Mouse (Mus musculus): Measurements from ENCODE around the gene Tgoln1.

Tgoln1 gene

DNA sequence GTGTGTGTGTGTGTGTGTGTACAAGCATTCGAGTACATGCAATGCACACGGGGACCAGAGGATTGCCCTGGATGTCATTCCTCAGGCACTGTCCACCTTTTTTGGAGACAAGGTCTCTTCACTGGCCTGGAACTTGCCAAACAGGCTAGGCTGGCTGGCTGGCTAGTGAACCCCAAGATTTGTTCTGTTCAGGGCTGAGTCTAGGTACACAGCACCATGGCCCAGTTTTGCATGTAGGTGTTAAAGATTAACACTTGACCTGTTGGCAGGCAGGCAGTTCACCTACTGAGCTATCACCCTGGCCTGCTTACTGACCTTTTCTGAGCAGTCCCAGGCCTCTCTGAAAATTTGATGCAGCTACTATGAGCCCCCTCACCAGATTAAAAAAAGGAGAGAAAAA is 13.6 kb upstream of the Tgoln1 start:
- DNase-seq (ENCODE audit: low spot score): no peak

DNA sequence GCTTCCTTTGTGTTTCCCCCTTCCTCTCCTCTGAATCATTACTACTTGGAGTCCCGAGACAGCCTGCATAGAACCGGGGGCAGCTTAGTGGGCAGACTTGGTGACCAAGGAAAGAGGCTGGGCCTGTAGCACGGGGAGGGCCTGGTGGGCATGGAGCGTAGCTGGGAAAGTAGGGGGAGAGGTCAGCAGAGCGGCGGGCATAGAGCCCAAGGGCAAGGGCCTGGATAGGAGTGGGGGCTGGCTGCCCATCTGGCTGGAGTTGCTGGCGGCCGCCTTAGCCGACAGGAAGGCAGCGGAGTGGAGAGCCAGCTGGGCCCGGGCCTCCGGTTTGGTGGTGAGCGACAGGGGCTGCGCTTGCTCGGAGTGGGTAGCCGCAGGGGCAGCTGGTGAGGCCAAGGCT is 10.5 kb upstream of the Tgoln1 start:
- DNase-seq (ENCODE audit: low spot score): peak; percentile 64

DNA sequence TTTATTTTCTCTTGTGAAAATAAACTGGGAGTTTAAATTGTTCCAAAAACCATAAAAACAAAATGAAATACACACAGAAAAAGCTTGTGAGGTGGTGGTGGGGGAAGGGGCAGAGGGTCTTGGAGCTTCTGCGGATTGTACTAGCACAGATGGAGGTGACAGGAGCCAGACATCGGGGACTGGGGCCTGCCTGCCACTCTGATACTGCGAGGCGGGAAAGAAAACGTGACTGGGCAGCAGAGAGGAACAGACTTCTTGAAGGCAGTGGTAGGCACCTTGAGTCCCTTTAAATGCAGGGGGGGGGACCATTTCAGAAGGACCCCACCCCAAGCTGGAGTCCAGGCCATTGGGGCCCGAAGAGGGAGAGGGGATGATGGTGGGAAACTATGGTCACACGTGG is 9.6 kb upstream of the Tgoln1 start:
- no peak for DNase-seq (ENCODE audit: low spot score)

DNA sequence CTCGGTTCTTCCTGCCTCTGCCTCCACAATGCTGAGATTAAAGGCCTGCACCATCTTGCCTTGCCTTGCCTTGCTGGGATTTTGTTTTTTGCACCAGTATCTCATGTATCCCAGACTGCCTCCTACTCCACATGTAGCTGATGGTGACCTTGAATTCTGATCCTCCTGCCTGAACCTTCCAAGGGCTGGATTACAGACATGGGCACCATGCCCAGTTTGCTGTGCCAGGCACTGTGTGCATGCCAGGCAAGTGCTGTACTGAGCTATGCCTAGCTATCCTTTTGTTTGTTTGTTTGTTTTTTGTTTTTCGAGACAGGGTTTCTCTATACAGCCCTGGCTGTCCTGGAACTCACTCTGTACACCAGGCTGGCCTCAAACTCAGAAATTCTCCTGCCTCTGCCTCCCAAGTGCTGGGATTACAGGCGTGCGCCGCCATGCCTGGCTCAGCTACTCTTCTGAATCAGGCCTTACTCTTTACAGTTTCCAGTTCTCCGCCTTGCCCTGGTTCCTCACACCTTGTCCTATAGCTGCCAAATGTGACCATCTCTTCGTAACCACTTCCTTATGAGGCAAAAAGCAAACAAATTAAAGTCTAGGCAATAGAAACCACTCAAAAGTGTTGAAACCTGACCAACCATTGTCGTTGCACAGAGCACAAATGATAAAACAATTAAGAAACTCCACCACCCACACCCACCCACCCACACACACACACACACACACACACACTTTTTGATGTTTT is 7.0 kb upstream of the Tgoln1 start:
- DNase-seq (ENCODE audit: low spot score): peak; percentile 53

DNA sequence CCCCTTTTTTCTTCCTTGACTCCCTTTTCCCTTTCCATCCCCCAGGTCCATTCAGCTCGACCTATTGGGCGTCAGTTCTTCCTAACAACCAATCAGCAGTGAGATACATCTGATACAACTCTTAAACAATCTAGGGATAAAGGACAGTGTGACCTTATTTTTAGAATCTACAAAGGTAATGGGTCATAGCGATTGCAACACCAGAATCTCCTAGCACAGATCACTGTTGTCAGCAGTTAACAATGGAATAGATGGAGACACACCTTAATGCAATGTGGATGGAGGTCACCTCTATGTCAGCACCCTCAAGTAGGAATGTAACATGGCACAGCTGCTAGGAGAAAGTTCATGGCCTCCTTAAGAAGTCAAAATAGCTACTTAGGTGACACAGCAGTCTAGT is 6.1 kb upstream of the Tgoln1 start:
- DNase-seq (ENCODE audit: low spot score): no peak

DNA sequence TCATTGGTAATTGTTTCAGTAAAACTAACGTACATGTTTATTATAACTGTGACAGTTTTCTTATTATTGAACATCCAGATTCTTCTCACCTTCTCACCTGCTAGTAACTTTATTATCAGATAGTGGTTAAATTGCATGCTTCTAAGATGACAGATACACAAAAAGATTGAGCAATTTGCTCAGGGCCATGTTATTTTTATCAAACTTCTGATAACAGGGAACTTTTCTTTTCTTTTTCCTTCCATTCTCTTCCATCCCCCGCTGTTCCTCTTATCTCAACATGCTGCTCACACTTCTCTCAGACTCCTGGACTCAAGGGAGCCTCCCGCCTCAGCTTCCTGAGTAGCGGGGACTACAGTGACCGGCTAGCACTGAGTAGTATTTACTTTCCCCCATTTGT is 4.1 kb upstream of the Tgoln1 start:
- no peak for DNase-seq (ENCODE audit: low spot score)

DNA sequence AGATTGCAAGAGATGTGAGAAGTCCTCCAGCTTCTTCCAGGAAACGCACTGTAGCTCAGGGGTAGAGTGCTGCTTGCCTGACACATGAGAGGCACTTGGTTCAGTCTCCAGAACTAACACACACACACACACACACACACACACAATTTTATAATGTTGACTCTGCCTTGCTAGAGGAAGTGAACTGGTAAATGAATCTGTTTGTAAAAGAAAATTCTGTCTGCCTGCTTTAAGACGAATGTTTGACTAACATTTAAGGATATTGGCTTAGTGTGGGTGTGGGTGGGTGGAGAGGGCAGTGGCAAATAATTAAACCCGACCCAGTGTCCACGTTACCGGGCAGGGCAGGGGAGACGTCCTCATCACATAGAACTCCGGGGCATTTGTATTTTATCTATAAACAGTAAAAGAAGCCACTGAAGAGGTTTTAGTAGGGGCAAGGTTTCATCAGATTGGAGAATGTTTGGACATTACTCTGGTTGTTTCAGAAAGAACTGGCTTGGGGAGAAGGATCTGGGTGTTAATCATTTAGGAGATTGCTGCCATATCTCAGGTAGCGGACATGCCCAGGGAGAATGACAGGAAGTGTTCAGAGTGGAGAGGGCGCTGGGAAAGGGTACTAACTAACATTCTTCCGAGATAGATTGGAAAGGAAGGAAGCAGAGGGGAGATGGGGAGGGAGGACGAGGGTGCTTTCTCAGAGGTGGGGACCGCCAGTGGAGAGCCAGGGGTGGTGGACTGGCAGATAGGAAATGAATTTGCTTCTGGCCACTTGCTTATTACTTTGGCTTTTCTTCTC is 3.1 kb upstream of the Tgoln1 start:
- no peak for DNase-seq (ENCODE audit: low spot score)

DNA sequence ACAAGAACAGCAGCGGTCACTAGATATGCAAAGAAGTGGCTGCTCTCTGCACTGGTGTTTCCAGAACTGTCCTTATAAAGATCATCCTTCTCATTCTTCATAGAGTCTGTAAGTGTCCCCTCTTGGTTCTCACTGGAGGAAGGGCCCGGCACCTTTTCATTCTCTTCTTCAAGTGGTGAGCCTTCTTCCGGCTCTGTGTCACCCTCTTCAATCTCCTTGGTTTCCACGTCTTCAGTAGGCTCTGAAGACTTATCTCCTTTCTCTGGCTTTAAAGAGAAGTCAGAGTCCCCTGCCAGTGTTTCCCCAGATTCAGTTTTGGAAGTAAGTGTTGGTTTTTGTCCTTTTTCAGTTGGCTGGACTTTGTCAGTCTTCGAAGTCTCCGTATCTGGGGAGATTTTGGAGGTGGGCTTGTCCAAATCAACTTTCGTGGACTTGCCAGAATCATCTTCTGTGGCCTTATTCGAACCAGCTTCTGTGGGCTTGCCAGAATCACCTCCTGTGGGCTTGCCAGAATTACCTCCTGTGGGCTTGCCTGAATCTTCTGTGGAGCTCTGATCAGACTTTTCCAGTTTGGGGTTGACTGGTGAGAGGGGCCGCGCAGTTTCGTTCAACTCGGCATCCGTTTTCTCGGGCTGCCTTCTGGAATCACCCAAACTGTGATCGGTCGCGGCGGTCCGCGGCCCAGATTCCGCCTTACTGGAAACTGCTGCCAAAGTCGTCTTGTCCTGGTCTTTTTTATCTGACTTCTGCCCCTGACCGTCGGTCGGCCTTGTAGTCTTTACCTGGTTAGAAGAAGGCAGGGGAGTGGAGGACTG is 1.0 kb downstream of the Tgoln1 start:
- no peak for DNase-seq (ENCODE audit: low spot score)

DNA sequence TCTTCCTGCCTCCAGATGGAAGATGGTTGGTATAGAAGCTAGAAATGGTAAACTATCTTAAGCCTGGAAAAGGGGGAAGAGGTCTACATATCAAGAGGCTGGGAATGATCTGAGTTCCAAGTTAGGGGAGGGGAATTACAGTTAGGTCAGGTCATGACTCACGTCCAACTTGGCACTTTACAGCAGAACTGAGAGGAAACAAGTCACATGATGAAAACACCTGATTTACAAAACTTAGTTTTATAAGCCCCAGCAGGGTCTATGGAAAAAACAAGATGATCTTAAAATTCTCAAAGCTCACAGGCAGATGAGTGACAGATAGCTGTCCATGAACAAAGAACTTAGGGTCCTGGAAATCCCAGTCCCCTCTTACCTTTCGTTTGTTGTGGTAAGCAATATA is 1.6 kb downstream of the Tgoln1 start:
- DNase-seq (ENCODE audit: low spot score): no peak

DNA sequence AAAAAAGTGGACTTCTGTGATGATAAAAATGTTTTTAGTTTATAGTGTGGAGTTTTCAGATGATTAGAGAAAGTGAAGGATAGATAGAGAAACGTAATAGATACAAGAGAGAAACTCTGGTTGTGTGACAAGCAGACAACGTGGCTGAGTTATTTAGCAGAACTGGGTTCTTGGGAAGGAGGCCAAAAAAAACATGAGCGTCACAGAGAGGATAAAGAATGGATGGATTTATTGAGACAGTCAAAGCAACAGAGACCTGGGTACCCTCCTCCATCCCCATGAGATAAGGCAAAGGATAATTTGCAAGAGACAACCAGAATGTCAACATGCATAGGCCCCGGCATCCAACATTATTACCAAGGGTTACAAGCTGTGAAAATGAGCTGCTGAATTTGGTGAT is 6.5 kb downstream of the Tgoln1 start:
- DNase-seq (ENCODE audit: low spot score): no peak

DNA sequence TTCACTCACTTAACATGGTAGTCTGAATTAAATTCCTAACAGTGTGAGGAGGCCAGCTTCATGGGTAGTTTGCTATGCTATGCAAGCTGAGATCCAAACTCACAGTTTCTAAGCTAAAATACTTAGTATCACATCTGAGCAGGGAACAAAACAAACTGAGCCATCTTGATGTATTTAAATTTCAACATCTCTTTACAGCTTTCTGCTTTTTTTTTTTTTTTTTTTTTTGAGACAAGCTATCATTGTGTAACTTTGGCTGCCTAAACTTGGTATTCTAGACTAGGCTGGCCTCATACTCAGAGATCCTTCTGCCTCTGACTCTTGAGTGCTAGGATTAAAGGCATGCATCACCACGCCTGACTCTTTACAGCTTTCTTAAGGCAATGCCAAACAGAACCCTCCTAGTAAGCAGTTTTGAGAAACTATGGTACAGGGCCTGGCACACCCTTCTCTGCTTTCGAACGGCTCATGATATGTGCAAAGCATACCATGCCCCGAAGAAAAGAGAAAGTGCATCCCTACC is 8.1 kb downstream of the Tgoln1 start:
- DNase-seq (ENCODE audit: low spot score): no peak

DNA sequence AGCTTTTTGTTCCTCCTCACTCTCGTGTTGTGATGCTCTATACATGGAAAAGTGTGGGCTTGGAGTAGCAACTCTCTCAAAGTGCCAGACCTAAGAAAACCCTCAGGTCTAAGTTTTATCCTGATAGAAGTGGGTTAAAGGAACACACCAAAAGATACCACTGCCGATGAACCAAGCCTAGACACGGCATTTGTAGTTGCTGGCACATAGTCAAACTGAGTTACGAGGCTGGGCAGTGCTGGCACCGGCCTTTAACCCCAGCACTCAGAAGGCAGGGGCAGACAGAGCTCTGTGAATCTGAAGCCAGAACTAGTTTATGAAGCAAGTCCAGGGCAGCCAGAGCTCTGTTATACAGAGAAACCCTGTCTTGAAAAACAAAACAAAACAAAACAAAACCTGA is 9.1 kb downstream of the Tgoln1 start:
- no peak for DNase-seq (ENCODE audit: low spot score)

DNA sequence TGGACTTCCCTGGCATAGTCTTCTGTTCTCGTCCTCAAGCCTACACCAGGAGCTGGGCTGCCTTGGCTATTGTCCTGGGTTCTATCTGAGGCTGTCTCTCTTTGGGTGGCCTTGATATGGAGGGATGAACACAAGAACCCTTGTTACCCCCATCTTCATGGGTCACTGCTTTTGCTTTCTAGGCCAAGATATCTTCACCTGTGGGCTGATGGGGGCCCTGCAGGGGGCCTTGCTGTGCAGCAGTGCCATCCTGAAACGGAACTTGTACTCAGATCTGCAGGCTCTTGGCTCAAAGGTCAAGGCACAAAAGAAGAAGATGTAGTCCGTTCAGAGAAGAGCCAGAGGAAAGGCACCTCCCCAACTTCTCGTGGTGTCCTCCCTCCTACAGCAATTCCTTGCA is 9.7 kb downstream of the Tgoln1 start:
- DNase-seq (ENCODE audit: low spot score): no peak

DNA sequence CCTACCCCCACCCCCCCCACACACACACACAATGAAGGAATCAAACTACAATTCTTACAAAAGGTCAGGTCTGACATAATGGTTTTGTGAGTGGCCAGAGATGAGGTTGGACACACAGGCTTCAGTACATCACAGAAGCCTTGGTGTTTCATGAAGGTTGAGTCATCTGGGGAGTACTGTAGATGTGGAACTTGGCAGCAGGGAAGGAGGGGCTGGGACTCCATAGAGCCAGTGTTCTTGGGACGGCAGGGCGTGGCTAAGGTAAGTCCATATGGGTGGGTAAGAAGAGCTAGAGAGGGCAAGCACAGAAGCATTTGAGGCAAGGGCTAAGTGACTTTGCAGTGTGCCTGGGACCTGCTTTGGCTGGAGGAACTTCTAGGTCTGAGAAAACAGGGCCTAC is 12.7 kb downstream of the Tgoln1 start:
- no peak for DNase-seq (ENCODE audit: low spot score)

DNA sequence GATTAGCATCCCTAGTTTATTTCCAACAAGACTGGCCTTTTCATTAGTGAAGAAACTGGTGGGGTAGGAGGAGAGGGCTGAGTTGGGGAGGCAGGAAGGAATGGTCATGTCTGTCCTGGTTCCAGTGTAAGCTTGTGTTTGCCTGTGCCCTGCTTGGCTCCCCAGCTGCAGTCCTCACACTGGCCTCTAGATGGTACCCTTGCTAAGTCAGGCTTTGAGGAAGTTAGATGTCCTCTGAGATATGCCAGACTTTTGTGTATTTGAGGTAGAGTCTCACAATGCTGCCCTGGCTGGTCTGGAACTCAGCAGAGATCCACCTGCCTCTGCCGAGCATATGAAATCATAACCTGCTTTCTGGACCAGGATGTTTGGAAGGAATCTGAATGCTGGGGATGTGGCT is 15.1 kb downstream of the Tgoln1 start:
- DNase-seq (ENCODE audit: low spot score): peak; percentile 71

DNA sequence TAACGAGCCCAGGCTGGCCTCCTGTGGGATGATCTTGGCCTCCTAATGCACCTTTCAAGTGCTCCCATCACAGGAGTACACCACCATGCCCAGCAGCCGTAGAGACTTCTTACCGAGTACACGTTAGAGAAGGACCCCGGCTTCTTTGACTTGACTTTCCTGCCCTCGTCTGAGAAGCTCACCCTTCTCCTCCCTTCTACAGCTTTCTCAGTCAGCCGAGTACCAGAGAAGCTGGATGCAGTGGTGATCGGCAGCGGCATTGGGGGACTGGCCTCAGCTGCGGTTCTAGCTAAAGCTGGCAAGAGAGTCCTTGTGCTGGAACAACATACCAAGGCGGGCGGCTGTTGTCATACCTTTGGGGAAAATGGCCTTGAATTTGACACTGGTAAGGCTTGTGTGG is 16.0 kb downstream of the Tgoln1 start:
- no peak for DNase-seq (ENCODE audit: low spot score)

DNA sequence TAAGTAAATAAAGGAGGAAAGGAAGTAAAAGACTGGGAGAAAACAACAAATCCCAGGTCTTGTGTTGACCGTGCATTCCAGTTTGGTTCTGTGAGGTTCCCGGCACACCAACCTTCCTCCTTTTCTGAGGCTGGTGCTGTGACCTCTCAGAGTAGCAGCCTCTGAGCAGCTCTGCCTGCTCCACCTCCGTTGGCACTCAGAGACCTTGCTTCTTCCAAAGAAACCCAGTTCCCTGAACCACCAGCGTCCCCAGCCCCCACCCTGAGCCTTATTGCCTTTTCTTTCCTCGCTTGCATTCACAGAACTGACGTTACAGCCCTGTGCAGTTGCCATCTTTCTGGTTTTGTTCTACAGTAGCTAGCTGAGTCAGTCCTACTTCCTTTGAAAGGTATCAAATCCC is 16.6 kb downstream of the Tgoln1 start:
- DNase-seq (ENCODE audit: low spot score): no peak

DNA sequence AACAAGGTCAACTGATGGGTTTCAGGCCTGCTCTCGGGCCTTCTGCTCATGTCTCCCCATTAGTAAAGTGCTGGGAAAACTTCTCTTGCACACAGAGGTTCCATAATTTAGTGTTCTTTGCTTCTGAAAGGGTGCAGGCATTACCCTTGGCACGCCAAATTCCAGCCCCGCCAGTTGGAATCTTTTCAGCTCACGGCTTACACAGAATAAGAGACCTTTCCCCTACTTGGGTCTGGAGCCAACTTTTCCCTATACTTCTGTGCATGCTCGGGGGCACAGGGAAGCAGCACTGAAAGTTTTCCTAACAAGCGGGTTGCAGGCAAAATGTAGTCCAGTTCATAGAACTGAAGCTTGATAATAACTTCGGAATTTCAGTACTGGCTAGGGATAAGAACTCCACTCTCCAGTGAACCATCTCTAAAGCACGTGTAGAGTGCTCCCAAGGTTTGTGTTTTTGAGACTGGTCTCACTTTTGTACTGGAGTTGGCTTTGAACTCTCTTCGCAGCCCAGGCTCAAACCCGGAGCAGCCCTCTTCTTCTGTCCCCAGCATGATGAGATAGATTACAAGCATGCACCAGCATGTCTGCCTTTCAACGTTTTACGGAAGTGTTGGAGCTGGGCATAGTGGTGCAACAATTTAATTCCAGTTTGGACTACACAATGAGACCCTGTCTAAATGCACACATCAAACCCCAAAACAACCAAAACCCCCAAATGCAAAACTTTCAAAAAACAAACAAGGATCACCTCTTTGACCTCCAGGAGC is 17.8 kb downstream of the Tgoln1 start:
- DNase-seq (ENCODE audit: low spot score): peak; percentile 54

DNA sequence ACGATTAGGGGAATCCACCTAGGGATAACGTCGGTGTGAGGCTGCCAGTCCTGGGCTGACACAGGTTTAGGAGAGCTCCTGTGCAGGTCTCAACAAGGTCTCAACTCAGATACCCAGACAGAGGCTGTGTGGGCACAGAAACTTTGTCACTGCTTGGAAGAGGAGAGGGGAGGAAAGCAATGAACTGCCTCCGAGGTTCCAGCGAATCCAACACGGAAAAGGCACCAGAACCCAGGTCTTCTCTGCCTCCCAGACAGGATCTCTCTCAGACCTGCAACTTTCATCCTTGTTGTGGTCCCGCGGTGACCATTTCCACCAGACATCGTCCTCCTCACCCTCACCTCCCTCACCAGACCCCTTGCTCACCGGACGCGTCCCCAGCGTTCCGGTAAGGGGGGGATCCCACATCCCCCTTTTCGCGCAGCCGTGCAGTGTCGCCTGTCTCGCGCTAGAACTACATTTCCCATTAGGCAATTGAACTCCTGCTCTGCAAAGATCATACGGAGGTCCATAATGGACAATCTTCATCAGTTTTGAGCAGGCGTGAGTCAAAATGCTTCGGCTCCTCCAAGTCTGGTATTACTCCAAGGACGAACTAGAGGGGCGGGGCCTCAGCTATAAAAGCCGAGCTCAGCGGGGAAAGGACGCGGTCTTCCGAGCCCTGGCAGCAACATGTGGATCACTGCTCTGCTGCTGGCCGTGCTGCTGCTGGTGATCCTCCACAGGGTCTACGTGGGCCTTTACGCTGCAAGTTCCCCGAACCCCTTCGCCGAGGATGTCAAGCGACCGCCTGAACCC is 18.6 kb downstream of the Tgoln1 start, which contains the start of the genes Elmod3 and Retsat:
Gene Elmod3 (minus strand): TSS at position 458 of the 798 bp plus-strand sequence.
Gene Retsat (plus strand): TSS at position 520 of the 798 bp plus-strand sequence.
- peak; percentile 95 for DNase-seq (ENCODE audit: low spot score)

DNA sequence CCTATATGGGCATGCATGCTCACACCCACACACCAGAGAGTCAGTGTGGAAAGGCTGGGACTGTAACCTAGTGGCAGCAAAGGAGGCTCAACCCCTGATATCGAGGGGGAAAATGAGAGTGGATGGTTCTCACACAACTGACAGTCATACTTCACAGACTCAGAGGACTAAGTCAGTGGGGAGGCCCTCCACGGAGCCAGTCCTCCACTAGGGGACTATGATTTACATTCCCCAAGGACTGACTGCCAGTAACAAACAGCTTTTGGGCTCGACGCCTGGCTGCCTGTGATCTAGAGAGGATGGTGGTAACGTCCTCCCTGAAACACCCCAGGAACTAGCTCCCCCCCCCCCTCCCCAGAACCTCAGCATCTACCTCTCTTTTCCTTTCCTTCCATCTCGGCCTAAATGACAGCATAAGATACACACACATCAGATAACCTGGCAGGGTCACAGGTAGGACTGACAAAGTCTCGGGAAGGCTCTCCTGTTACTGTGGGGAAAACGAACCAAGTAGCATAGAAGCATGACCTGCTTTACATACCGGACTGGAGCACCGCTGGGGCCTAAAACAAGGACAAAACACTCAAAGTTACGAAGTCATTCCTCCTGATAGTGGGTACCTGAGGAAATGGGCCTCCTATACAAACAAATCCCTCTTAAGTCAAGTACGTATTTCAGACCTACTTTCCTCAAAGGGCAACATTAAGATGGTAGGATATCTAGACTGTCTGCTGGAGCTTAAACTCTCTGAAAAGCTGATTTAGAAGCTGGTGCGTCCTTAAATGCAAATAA is 19.5 kb downstream of the Tgoln1 start:
- DNase-seq (ENCODE audit: low spot score): no peak
